Comparison of ENCODE assay signal across 18 mouse cellular contexts in genomic region chr3:122432811-122433406, GRCm38 (mm10).
DNase-seq lines count a peak whose midpoint lies in the region; ATAC-seq and TF ChIP-seq lines count a peak whose summit lies in the region.
"Had no signal": no experiment of that assay in that cellular context is flagged by ENCODE, and none has a peak within 500 bp of the region (broad histone marks: within the 10 kb centered on the region; RNA-seq: fewer than 3 reads in every experiment).

No protein-coding gene starts in this region.

- H3K27me3 ChIP-seq in embryonic facial prominence, embryonic 14.5 days (replicated peaks; ENCODE audit: control insufficient read depth, insufficient read depth, low read length), result no peaks in the 10 kb centered on the region
- no peaks in the 10 kb centered on the region; the same call in 1 of the 2 replicates for H3K27me3 ChIP-seq in embryonic facial prominence, embryonic 10.5 days (replicated peaks; ENCODE audit: low read depth, poor library complexity, severe bottlenecking)
- H3K27me3 ChIP-seq in liver, adult 2 months (ENCODE audit: control insufficient read depth, insufficient read depth, low read length), result no peaks in the 10 kb centered on the region
- H3K27me3 ChIP-seq: hindbrain, embryonic 13.5 days; limb, embryonic 12.5 days had no signal

- no peak overlapping the region for H3K4me2 ChIP-seq in embryonic facial prominence, embryonic 14.5 days (ENCODE audit: low read depth, low read length)
- H3K4me2 ChIP-seq: heart, embryonic 12.5 days; hindbrain, embryonic 13.5 days; limb, embryonic 12.5 days had no signal

- peaks cover 27% of the 10 kb centered on the region for H3K4me1 ChIP-seq in embryonic facial prominence, embryonic 14.5 days (ENCODE audit: control insufficient read depth, insufficient read depth, low read length)
- H3K4me1 ChIP-seq in embryonic facial prominence, embryonic 10.5 days, result peaks cover 77% of the 10 kb centered on the region
- H3K4me1 ChIP-seq in liver, adult 2 months (ENCODE audit: control insufficient read depth, insufficient read depth, low read length), result peaks cover 13% of the 10 kb centered on the region
- peaks cover 27% of the 10 kb centered on the region for H3K4me1 ChIP-seq in brown adipose tissue, adult 24 weeks (ENCODE audit: control insufficient read depth, insufficient read depth, insufficient read length, low read length)
- H3K4me1 ChIP-seq: megakaryocyte, embryonic 14.5 days had no signal

- H3K36me3 ChIP-seq in embryonic facial prominence, embryonic 14.5 days (ENCODE audit: control insufficient read depth, insufficient read depth, low read length), result no peaks in the 10 kb centered on the region
- peaks cover 4% of the 10 kb centered on the region; the same call in 1 of the 2 replicates for H3K36me3 ChIP-seq in embryonic facial prominence, embryonic 10.5 days (replicated peaks)
- H3K36me3 ChIP-seq in liver, adult 2 months (ENCODE audit: control insufficient read depth, insufficient read depth, low read length), result no peaks in the 10 kb centered on the region
- H3K36me3 ChIP-seq: heart, embryonic 12.5 days; hindbrain, embryonic 13.5 days; limb, embryonic 12.5 days had no signal

- H3K79me2 ChIP-seq in liver, adult 2 months (ENCODE audit: control insufficient read depth, insufficient read depth, low read length), result peaks cover 8% of the 10 kb centered on the region; the same call in 1 of the 2 replicates

- DNase-seq in embryonic facial prominence, embryonic 14.5 days (ENCODE audit: low spot score), result peak; percentile 63
- DNase-seq in embryonic facial prominence, embryonic 10.5 days (ENCODE audit: low spot score), result no peak
- DNase-seq in liver, adult 2 months (ENCODE audit: extremely low read depth, low read depth, low spot score), result peak; percentile 76
- no peak for DNase-seq in liver
- peak; percentile 57 for DNase-seq in lung, postnatal 36 days
- DNase-seq in heart, adult 18-20 months, result no peak
- DNase-seq in right cerebral cortex, postnatal 4 days, result no peak
- DNase-seq: adrenal gland, postnatal 36 days; cerebellum, adult 2 months; forebrain, postnatal 0 days; kidney, adult 8-10 months; layer of hippocampus, postnatal 36 days; thymus, postnatal 14 days had no signal

- 13% methylated on average over 9 of the region's 9 CpGs for WGBS in embryonic facial prominence, embryonic 14.5 days
- WGBS in embryonic facial prominence, embryonic 10.5 days, result 11% methylated on average over 9 of the region's 9 CpGs
- 43% methylated on average over 9 of the region's 9 CpGs for WGBS in liver, adult 2 months

- peak; percentile 69; the same call in 1 of the 2 replicates for ATAC-seq in embryonic facial prominence, embryonic 14.5 days (ENCODE audit: low read depth)
- ATAC-seq: forebrain, postnatal 0 days had no signal

- no peak for TF ChIP-seq POLR2A in liver, adult 2 months (IDR thresholded peaks at IDR 0.05; ENCODE audit: extremely low read depth, insufficient read depth, low read length)

- H3K9me3 ChIP-seq in embryonic facial prominence, embryonic 14.5 days (ENCODE audit: control insufficient read depth, low read length), result no peaks in the 10 kb centered on the region
- no peaks in the 10 kb centered on the region for H3K9me3 ChIP-seq in embryonic facial prominence, embryonic 10.5 days
- H3K9me3 ChIP-seq: heart, embryonic 12.5 days; hindbrain, embryonic 13.5 days; limb, embryonic 12.5 days; megakaryocyte, embryonic 14.5 days had no signal

- no peak for TF ChIP-seq CTCF in liver, adult 2 months (IDR thresholded peaks at IDR 0.05; ENCODE audit: low read depth, low read length)

- H3K9ac ChIP-seq in embryonic facial prominence, embryonic 14.5 days (ENCODE audit: low read depth, low read length), result no peak overlapping the region
- H3K9ac ChIP-seq in liver, adult 2 months (ENCODE audit: low read depth, low read length), result no peak overlapping the region
- H3K9ac ChIP-seq: forebrain, postnatal 0 days; heart, embryonic 12.5 days; hindbrain, embryonic 13.5 days; limb, embryonic 12.5 days had no signal

- H3K27ac ChIP-seq in embryonic facial prominence, embryonic 14.5 days (replicated peaks; ENCODE audit: low read depth, low read length), result no peak overlapping the region
- no peak overlapping the region for H3K27ac ChIP-seq in embryonic facial prominence, embryonic 10.5 days (replicated peaks)
- H3K27ac ChIP-seq in liver, adult 2 months (replicated peaks; ENCODE audit: insufficient read depth, low read depth, low read length), result no peak overlapping the region
- H3K27ac ChIP-seq in brown adipose tissue, adult 24 weeks (replicated peaks; ENCODE audit: low read depth, low read length), result peak overlapping the region; percentile 58
- H3K27ac ChIP-seq: hindbrain, embryonic 13.5 days; limb, embryonic 12.5 days had no signal

- H3K4me3 ChIP-seq in embryonic facial prominence, embryonic 14.5 days (ENCODE audit: low read depth, low read length), result no peak overlapping the region
- no peak overlapping the region for H3K4me3 ChIP-seq in embryonic facial prominence, embryonic 10.5 days
- no peak overlapping the region for H3K4me3 ChIP-seq in liver, adult 2 months (ENCODE audit: insufficient read depth, low read depth, low read length)
- no peak overlapping the region for H3K4me3 ChIP-seq in brown adipose tissue, adult 24 weeks (ENCODE audit: insufficient read depth, low read depth, low read length)
- H3K4me3 ChIP-seq: heart, embryonic 12.5 days; hindbrain, embryonic 13.5 days; limb, embryonic 12.5 days; megakaryocyte, embryonic 14.5 days had no signal

Comparison
In these comparisons a context has a peak if more than half of its experiments do, and no peak if none do; other contexts are left out.
1. DNase-seq: peak in embryonic facial prominence, embryonic 14.5 days (single experiment), liver, adult 2 months (single experiment) and lung, postnatal 36 days (single experiment); none in embryonic facial prominence, embryonic 10.5 days (single experiment), liver (single experiment), heart, adult 18-20 months (0 of 2) and right cerebral cortex, postnatal 4 days (single experiment).